Mouse (Mus musculus): ENCODE measurements around the gene Asl.
A peak's percentile ranks its signal among the peaks of the same experiment; 100 is the strongest.
"Not testable (repeated sequence)": the region's sequence is repeated elsewhere in the genome, so short reads cannot be mapped to it uniquely, and the experiment has no call there.

Gene Asl

DNA sequence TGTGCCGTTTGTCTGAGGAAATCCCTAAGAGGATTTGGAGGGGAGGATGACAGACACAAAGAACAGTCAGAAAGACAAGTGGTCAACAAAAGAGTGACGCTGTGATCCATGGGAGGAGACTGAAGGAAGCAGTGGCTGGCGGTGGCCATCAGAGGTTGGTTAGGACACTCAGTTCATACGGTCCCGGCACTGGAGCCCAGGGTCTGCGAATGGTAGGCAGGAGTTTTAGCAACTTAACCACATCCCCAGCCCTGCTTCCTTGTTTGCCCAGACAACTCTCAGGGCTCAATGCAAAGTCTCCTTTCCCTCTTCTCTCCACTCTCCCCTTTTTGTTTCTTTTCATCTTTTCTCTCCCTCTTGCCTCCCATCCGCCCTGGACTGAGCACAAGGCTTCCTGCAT is 17.1 kb upstream of the Asl start:
- DNase-seq (ENCODE audit: low spot score in 2 of 2), result no peak

DNA sequence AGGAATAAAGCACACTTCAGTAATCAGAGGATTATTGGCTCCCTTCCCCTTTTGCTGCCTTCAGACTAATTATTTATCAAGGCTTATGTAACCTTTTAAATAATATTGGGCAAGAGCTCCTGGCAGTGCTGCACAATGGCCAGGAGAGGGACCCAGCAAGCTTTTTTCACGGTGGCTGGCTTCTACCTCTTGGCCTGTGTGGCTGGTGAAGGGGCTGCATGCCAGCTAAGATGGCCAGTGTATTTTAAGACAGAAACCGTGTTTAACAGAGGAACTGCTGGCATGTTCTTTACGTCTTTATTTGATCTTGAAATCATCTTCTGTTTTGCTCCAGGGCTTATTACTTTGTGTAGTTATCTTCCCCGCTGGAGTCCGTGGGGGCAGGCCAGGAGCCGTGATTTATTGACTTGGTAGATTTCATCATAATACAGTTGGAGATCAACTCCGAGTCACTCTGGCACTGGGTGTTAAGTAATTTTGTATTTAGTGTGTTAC is 15.2 kb upstream of the Asl start:
- peak in 1 of 2 experiments; percentile 61 for DNase-seq (ENCODE audit: low spot score in 2 of 2)

DNA sequence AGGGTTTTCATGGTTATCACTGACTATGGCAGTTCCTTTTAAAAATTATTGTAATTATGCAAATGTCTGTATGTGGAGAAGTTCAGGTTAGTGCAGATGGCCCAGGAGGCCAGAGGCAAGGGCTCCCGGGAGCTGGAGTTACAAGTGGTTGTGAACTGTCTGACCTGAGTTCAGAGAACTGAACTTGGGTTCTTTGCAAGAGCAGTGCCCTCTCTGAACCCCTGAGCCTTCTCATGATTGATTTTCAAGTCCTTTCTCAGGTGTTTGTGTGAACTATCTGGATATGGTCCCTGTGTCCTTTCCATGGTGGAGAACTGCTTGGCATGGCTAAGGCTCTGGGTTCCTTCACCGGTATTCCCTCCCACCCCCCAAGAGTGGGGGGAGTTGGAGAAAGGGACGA is 14.7 kb upstream of the Asl start:
- no peak for DNase-seq (ENCODE audit: low spot score in 2 of 2)

DNA sequence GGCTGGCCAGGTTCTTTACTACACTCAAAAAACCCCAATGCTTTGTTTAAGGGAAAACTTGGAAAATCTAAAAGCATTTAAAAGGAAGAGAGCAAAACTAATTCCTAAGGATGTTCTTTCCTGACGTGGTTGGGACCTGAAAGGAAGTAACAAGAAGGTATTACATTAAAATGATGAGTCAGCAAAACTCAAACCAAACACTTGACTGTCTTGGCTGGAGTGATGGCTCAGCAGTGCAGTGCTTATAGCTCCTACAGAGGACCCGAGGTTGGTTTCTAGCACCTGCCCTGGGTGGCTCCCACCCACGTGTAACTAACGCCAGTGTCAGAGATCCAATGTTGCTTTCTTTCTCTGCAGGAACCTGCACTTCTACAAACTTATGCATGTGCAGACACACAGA is 12.2 kb upstream of the Asl start:
- no peak for DNase-seq (ENCODE audit: low spot score in 2 of 2)

DNA sequence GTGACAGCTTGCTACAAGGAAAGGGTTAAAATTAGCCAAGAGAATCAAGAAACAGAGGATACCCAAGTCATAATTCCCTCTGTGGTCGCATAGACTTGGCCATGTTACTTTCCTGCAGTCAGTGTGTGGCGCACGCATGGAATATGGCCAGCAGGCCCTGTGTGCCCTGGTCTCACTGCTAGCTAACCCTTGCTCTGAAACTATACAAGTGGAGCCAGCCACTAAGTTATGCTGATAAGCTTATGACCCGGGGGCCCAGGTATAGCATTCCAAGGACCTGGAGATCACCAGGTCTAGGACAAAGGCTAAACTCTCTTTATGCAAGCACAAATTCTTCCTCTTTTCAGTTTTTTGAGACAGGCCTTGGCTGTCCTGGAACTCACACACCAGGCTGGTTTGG is 11.8 kb upstream of the Asl start:
- no peak for DNase-seq (ENCODE audit: low spot score in 2 of 2)

DNA sequence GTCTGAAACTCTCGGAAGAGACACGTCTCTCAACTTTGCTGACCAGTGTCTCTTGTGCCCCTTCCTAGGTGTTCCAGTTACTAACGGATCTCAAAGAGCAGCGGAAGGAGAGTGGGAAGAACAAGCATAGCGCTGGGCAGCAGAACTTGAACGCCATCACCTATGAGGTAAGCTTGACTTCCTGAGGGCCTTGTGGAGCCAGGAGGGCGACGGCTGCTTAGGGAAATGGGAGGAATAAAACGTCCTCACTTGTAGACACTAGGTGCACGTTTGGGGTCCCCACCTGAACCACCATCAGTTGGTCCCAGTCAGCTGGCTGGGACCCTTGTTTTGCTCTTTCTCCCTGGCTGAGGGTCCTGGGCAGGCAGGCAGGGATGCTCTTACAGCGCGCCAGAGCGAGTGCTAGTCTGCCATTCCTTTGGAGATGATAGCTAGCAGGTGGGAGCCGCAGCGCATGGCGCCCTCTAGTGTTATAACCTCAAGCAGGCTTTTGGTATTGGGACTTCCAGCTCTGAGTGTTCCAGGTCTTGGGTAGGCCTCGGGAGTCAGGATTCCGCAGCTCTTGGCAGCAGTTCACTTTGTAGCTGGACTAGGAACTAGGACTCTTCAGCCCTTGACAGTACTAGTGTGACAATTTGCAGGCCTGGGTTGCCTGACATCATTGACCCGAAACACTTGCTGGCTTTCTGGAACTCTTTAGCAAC is 8.9 kb upstream of the Asl start:
- peak in 1 of 2 experiments; percentile 67 for DNase-seq (ENCODE audit: low spot score in 2 of 2)

DNA sequence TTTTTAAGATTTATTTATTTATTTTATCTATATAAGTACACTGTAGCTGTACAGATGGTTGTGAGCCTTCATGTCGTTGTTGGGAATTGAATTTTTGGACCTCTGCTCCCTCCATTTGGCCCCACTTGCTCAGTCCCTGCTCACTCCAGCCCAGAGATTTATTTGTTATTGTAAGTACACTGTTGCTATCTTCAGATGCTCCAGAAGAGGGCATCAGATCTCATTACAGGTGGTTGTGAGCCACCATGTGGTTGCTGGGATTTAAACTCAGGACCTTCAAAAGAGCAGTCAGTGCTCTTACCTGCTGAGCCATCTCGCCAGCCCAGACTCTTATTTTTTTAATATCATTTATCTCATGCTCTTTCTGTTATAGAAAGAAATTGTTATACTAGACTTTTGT is 7.3 kb upstream of the Asl start:
- not testable (repeated sequence) for DNase-seq (ENCODE audit: low spot score in 2 of 2)

DNA sequence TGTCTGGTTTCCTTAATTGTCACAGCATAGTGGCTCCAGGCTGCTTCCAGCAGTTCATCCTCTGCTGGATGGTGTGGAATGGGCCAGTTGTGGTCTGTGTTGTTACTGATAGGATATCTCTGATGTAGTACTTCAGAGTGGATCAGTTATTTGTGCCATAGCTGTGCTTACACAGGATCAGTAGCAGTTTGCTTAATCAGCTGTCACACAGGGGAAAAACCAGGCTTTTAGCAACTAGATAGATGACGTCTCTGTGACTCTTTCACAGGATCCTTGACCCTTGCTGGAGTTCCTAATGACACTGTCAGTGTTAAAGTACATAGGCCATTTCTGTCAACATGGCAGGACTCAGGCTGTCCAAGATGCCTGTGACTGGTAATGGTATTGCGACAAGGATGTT is 4.8 kb upstream of the Asl start:
- DNase-seq (ENCODE audit: low spot score in 2 of 2), result no peak

DNA sequence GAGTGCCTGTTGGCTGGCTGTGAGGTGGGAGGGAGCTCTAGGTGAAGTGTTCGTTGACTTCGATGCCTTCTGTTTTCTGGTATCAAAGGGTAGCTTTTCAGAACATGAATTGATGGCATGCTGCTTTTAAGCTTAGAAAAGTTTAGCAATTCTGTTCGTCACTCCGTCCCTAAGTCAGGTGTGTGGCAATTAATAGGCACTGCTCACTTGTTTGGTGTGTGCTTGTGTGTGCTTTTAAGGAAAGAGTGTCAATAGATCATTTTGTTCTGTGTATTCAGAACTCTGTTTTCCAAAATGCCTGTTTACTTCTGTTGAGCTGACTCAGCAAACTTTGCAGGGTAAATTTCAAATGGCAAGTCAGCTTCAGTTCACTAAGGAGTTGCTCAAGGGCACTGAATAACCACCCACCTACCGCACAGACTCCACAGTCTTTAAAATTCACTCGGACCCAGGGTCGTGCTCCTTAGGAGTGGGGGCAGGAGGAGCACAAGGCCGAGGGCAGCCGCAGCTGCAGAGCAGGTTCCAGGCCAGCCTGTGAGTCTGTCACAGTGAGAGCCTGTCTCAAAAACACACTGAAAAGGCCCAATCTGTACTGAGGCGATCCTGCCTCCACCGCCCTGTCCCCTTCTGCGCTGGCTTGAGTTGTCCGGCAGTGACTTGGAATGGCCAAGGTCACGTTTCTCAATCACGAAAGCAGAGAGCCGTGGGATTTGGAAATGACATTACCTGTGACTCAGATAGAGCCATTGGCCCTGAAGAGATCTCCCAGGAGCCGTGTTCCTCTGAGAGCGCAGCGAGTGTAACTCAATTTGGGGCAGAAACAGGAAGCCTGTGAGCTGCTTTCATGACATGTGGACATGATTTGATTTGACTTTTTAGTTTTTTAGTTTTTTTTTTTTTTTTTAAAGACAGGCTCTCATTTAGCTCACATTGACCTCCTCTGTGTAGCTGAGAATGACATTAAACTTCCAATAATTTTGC is 2.7 kb upstream of the Asl start:
- DNase-seq (ENCODE audit: low spot score in 2 of 2), result no peak

DNA sequence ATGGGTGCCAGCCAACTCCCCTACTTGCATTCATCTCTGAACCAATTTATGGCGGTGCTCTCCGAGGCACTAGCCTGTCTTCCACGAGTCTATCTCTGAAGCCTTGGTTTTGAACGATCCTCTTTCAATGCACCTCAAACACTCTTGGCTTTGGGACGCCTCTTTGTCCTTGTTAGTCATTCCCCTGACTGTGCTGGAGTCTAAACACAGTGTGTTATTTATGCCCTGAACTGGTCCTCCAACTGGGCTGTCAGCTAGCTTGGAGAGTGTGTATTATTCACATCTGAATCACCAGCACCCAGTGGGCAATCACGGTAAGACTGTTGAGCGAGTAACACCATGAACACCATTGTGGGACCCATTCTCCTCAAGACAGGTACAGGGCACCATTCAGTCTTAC is 1.4 kb downstream of the Asl start:
- no peak for DNase-seq (ENCODE audit: low spot score in 2 of 2)

DNA sequence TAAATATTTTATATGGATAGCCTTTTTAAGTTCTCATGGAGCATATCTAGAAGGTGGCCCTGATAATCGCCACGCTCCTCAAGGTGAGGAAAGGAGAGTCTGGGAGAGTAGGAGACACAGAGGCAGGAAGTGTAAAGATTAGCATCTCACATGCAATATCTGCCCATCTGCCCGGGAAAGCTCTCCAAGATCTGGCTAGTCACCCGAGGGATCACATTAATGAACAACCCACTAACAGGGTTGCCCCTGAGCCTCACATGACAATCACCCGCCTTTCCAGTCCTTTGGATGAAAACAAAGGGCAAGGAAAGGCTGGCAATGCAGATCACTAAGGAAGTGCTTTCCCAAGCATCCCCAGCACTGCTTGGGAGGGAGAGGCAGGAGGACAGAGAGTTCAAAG is 1.9 kb downstream of the Asl start:
- no peak for DNase-seq (ENCODE audit: low spot score in 2 of 2)

DNA sequence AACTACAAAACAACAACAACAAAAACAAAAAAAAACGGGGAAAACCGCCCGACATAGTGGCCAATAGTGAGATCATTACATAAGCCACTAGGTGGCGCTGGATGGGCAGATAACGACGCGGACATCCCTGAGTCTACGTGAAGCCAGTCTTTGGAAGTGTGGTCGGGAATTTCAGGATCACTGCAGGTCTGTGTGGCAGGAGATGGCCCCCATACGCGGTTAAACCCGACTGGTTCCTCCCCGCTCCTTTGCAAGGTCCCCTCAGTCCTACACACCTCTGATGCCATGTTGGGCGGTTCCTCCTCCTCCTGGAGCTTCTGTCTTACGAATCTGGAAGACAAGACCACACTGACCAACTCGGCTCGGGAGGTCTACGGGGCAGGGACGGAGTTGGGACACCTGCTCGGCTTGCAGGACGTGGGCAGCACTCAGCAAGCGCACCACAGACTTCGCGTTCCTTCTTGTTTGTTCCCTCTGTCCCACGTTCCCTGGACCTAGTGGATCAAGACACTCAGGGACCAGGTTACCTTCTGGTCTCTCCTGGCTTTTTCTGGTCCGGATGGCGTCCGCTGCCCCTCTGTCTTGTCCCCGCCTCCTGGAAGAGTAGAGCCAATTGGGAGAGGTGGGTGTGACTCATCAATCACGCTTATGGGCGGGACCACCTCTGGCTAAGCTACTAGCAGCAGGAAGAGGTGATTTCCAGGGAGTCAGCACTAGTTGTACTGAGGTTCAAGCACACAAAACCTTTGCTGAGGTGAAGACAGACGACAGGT is 5.1 kb downstream of the Asl start:
- DNase-seq (ENCODE audit: low spot score in 2 of 2), result peak; percentile 50 to 81

DNA sequence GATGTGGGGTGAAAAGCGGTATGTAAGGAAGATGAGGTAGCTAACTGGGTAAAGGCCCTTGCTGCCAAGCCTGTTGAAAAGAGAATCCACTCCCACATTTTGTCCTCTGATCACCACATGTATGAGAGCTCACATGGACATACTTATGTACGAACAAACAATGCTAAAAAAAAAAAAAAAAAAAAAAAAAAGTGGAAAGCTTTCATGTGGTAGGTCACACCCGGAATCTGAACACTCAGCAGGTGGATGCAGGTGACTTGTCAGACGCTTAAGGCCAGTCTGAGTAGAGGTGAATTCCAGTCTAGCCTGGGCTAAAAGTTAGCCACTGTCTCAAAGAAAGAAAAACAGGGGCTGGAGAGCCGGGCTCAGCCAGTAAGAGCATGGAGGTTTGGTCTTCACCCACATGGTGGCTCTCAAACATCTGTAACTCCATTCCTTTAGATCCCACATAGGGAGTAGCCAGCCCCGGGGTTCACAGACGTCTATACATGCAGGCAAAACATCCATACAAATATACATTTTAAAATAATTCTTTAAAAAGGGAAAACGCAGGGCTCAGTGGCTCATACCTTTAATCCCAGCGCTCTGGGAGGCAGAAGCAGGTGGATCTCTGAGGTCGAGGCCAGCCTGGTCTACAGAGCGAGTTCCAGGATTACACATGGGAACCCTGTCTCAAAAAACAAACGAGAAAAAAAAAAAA is 5.8 kb downstream of the Asl start:
- no peak for DNase-seq (ENCODE audit: low spot score in 2 of 2)

DNA sequence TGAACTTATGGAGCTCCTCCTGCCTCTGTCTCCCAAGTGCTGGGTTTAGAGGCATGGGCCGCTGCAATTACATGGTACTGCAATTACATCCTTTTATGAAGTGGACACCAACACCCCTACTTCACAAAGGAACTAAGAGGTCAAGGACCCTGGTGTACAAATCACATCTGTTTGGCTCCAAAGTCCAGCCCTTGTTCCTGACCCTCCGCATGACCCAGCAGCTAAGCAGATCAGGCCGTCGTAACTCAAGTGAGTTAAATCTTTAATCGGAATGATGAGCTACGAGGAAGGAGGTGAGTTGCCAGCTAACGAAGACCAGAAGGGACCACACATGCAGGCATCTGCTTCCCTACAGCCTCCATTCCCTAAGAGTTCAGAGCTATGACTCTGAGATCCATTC is 6.7 kb downstream of the Asl start:
- DNase-seq (ENCODE audit: low spot score in 2 of 2), result no peak

DNA sequence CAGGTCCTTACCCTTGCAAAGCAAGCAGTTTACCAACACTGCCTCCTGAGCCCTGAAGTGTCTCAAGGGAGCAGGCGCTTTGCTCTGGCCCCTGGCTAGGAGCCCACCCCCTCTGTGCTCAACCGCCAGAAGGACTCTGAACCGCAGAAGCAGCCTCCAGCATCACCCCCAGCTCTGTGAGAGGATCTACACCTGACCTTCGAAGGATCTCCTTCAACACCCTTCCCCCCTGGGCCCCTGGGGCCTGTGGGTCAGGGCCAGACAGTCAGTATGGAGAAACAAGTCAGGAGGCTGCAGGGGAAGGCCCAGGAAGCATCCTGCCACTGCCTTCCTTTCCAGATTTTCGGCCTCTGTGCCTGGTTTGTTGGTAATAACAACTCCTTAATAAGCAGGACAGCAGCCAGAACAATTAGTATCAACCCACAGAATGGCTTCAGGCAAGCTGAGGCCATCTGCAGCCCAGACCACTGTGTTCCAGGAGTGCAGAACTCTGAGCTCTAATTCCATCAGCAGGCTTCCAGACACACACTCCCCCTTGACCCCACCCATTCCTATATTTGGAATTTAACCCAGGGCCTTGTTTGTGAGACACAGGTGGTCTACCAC is 7.6 kb downstream of the Asl start:
- DNase-seq (ENCODE audit: low spot score in 2 of 2), result no peak

DNA sequence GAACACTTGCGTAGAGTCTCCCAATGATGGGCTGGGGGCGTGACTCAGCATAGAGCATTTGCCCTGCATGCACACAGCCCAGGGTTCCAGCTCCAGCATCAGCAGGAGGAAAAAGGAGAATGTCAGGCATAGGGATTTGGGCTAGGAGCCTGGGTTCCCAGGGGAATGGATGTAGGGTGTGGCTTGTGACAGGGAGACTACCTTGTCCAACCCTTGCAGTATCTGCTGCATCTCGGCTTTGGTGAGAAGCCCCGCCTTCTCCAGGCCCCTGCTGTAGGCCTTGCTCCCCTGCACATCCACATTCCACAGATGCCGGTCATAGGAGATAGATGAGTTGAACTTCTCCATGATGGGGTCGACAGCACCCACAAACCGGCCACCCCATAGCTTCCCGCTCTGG is 9.6 kb downstream of the Asl start:
- no peak for DNase-seq (ENCODE audit: low spot score in 2 of 2)

DNA sequence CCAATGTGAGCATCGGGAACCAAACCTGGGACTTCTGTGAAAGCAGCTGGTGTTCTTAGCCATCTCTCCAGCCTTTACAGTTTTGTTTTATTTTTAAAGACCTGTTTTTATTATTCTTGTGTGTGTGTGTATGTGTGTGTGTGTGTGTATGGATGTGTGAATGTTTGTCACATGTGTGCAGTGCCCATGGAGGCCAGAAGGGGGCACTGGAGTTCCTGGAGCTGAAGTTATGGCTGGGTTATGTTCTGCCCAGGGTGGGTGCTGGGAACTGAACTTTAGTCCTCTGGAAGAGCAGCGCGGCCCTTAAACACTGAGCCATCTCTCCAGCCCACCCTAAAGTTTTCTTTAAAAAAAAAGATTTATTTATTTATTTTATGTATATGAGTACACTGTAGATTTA is 13.9 kb downstream of the Asl start:
- DNase-seq (ENCODE audit: low spot score in 2 of 2), result no peak

DNA sequence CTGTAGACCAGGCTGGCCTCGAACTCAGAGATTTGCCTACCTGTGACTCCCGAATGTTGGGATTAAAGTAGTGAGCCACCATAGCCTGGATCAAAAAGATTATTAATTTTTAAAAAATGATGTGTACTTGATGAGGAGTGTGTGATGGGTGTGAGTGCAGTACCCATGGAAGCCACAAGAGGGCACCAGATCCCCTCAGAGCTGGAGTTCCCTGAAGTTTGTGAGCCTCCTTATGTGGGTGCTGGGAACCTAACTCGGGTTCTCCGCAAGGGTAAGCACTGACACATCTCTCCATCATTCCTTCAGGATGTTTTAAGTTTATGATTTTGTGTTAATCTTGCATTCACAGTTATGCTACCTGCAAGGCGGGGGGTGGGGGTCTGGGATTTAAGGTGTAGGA is 18.1 kb downstream of the Asl start:
- no peak for DNase-seq (ENCODE audit: low spot score in 2 of 2)

DNA sequence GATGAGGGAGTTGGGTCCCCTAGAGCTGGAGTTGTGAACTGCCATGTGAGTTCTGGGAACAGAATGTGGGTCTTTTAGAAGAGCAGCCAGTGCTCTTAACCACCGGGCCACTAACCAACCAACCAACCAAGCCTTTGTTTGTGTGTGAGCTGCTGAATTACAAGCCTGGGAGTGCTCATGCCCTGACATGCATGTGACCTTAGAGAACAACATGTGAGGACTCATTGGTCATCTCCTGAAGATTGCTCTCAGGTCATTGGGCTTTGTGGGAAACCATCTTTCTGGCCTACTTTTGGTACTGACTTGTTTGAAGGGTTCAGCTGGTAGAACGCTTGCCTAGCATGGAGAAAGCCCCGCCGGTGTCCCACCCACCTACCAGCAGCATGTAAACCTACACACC is 19.3 kb downstream of the Asl start:
- DNase-seq (ENCODE audit: low spot score in 2 of 2), result no peak

DNA sequence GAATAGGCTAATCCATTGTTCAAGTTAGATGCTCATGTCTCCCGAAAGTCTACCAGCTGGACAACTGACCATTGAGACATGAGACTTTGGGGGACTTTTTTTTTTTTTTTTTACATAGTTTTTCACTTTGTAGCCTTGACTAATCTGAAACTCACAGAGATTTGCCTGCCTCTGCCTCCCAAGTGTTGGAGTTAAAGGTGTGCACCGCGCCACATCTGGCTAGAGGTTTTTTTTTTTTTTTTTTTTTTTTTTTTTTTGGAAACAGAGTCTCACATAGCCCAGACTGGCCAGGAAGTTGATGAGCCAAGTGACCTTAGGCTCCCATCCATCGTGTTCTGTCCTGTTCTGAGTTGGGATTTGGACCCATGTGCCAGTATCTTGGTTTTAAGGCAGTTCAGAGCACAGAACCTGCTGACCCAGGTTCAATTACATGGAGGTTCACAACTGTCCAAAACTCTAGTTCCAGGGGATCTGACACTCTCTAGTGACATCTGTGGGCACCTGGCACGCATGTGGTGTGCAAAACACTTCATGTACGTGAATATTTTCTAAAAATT is 20.9 kb downstream of the Asl start:
- DNase-seq (ENCODE audit: low spot score in 2 of 2), result no peak

DNA sequence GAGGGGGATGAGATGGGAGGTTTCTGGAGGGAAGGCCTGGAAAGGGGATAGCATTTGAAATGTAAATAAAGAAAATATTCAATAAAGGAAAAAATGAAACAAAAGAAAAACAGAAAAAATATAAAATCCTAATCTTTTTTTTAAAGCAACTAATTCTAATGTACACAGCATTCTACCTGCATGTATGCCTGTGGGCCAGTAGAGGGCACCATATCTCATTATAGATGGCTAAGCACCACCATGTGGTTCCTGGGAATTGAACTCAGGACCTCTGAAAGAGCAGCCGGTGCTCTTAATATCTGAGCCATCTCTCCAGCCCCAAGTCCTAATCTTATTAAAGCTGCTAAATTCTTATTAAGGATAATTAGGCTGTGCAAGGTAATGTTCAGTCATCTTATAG is 21.7 kb downstream of the Asl start:
- DNase-seq (ENCODE audit: low spot score in 2 of 2), result no peak

All from left cerebral cortex, adult 9 months (tissue).